Mouse (Mus musculus): ENCODE measurements around the gene Mtmr11. TPM values are rescaled to one million over a fixed set of nuclear protein-coding genes. Genes with fewer than 3 reads are reported as not detected.

Gene Mtmr11
- total and polyA plus RNA-seq, 2 experiments from 2014 or later = 6.9 to 18.9 TPM

DNA sequence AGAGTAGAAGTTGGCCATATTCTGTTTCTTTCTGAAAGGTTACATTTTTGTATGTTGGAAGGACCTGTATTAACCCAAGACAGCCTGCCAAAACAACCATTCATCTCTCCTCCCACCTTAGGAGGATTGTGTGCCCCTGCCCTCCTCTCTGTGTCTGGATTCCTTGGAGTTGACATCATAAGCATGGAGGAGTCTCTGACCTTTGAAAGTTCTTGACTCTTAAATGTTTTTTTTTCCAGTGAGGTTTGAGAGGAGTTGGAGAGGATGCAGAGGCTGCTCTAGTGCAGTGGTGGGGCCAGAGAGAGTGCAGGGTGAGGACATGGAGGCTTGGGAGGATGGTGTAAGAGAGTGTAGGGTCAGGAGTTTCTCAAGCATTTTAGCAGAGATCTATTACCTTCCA, 33.7 kb upstream of the Mtmr11 start:
- H3K27ac ChIP-seq (ENCODE audit: low read depth) = no peak overlapping the region; the same call in 1 of the 2 replicates
- peak; percentile 44 for ATAC-seq (ENCODE audit: insufficient read depth, low read depth)
- DNase-seq (ENCODE audit: low spot score) = peak; percentile 41
- no peak overlapping the region for H3K4me3 ChIP-seq (ENCODE audit: low read depth, low read length)
- no peak overlapping the region for H3K9ac ChIP-seq (replicated peaks; ENCODE audit: low read depth, low read length)
- no peaks in the 10 kb centered on the region for H3K27me3 ChIP-seq (ENCODE audit: control insufficient read depth, insufficient read depth, low read length)
- no peak overlapping the region for H3K4me2 ChIP-seq (ENCODE audit: low read depth, low read length)
- H3K36me3 ChIP-seq (replicated peaks; ENCODE audit: control insufficient read depth, insufficient read depth, low read length) = no peaks in the 10 kb centered on the region
- H3K9me3 ChIP-seq (replicated peaks; ENCODE audit: control insufficient read depth, low read length) = no peaks in the 10 kb centered on the region
- peaks cover 20% of the 10 kb centered on the region for H3K4me1 ChIP-seq (ENCODE audit: control insufficient read depth, insufficient read depth)
- TF ChIP-seq CTCF (IDR thresholded peaks at IDR 0.05; ENCODE audit: low read depth) (no peak), EP300 (IDR thresholded peaks at IDR 0.05; ENCODE audit: low read depth) (no peak)

DNA sequence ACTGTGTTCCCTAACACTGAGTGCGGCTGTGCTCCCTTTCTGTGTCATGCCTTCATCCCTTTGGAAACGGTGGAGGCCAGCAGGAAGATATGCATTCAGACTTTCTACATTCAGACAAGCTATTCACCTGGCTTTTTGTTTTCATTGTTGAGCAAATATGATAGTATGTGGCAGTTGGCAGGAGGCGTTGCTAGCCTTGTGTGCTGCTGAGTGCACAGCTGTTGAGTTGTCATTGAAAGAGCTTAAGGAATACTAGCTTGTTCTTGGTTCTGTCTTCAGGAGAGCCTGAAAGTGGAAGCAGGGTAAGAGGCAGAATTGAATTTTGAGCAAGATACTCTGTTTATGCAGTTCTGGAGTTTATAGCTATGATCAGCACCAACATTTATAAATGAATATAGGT, 29.3 kb upstream of the Mtmr11 start:
- DNase-seq (ENCODE audit: low spot score) (no peak), ATAC-seq (ENCODE audit: insufficient read depth, low read depth) (no peak)
- WGBS = 74% methylated on average over 3 of the region's 3 CpGs
- no peak overlapping the region for H3K4me3 ChIP-seq (ENCODE audit: low read depth, low read length)
- H3K27me3 ChIP-seq (ENCODE audit: control insufficient read depth, insufficient read depth, low read length) = no peaks in the 10 kb centered on the region
- H3K4me2 ChIP-seq (ENCODE audit: low read depth, low read length) = no peak overlapping the region
- H3K9ac ChIP-seq (replicated peaks; ENCODE audit: low read depth, low read length) = no peak overlapping the region
- H3K27ac ChIP-seq (ENCODE audit: low read depth) = no peak overlapping the region
- TF ChIP-seq EP300 (IDR thresholded peaks at IDR 0.05; ENCODE audit: low read depth) (no peak), CTCF (IDR thresholded peaks at IDR 0.05; ENCODE audit: low read depth) (no peak)
- no peaks in the 10 kb centered on the region for H3K9me3 ChIP-seq (replicated peaks; ENCODE audit: control insufficient read depth, low read length)
- peaks cover 10% of the 10 kb centered on the region for H3K36me3 ChIP-seq (replicated peaks; ENCODE audit: control insufficient read depth, insufficient read depth, low read length)
- peaks cover 14% of the 10 kb centered on the region for H3K4me1 ChIP-seq (ENCODE audit: control insufficient read depth, insufficient read depth)

DNA sequence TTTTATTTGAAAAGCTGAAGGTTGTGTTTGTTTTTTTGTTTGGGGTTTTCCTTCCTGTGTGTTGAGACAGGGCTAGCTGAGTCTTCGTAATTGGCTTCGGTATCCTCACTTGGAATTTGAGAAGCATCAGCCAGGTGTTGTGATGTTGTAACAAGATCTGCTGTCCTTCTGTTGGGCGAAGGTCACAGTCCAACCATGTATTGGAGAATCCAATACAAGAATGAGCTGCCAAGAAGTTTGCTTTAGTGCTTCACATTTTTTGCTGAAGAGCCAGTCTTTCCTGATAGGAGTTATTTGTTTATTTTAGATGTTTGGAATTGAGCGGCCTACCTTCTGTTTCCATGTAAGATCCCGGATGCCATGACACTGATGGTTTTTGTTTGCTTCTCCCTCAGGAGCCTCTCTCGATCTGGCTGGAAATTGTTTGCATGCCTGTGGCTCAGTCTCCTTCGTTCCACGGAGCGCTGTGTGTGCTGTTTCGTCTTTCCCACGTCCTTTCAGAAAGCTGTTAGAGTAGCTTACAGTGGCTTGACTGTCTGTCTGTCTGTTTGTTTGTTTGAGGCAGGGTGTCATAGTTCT, 28.4 kb upstream of the Mtmr11 start:
- TF ChIP-seq EP300 (IDR thresholded peaks at IDR 0.05; ENCODE audit: low read depth) (no peak), CTCF (IDR thresholded peaks at IDR 0.05; ENCODE audit: low read depth) (no peak)
- 54% methylated on average over 11 of the region's 11 CpGs for WGBS
- no peak overlapping the region for H3K4me3 ChIP-seq (ENCODE audit: low read depth, low read length)
- no peaks in the 10 kb centered on the region for H3K27me3 ChIP-seq (ENCODE audit: control insufficient read depth, insufficient read depth, low read length)
- no peak overlapping the region for H3K4me2 ChIP-seq (ENCODE audit: low read depth, low read length)
- H3K4me1 ChIP-seq (ENCODE audit: control insufficient read depth, insufficient read depth) = peaks cover 8% of the 10 kb centered on the region; the same call in 1 of the 2 replicates
- ATAC-seq (ENCODE audit: insufficient read depth, low read depth) = no peak
- H3K27ac ChIP-seq (ENCODE audit: low read depth) = 0 out of 2 replicates have a peak overlapping the region, but pooled peaks have one; percentile 25
- no peak for DNase-seq (ENCODE audit: low spot score)
- H3K36me3 ChIP-seq (replicated peaks; ENCODE audit: control insufficient read depth, insufficient read depth, low read length) = peaks cover 17% of the 10 kb centered on the region
- H3K9ac ChIP-seq (replicated peaks; ENCODE audit: low read depth, low read length) = no peak overlapping the region
- H3K9me3 ChIP-seq (replicated peaks; ENCODE audit: control insufficient read depth, low read length) = no peaks in the 10 kb centered on the region

DNA sequence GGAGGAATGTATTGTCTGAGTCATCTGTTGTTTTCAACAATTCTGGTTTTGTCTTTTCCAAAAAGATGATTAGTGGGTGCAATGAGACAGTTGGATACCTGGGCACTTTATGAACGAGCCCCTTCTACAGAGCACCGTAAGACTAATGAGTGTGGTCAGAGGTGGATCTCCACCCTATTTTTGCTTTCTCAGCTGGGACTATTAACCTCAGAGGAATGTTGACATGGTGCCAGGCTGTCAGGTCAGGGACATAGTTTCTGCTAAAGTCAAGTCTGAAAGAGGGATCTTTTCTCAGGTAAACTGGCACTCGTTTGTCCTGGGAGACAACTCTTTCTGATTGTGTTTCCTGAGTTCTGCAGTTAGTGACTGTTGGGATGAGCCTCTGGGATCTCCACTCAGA, 26.8 kb upstream of the Mtmr11 start:
- peak; percentile 19 for DNase-seq (ENCODE audit: low spot score)
- H3K4me1 ChIP-seq (ENCODE audit: control insufficient read depth, insufficient read depth) = no peaks in the 10 kb centered on the region
- H3K27me3 ChIP-seq (ENCODE audit: control insufficient read depth, insufficient read depth, low read length) = no peaks in the 10 kb centered on the region
- H3K9me3 ChIP-seq (replicated peaks; ENCODE audit: control insufficient read depth, low read length) = no peaks in the 10 kb centered on the region
- H3K9ac ChIP-seq (replicated peaks; ENCODE audit: low read depth, low read length) = no peak overlapping the region
- WGBS = 41% methylated on average over 3 of the region's 3 CpGs
- H3K4me2 ChIP-seq (ENCODE audit: low read depth, low read length) = no peak overlapping the region
- ATAC-seq (ENCODE audit: insufficient read depth, low read depth) = no peak
- no peak overlapping the region for H3K4me3 ChIP-seq (ENCODE audit: low read depth, low read length)
- peaks cover 29% of the 10 kb centered on the region for H3K36me3 ChIP-seq (replicated peaks; ENCODE audit: control insufficient read depth, insufficient read depth, low read length)
- no peak for TF ChIP-seq EP300 (IDR thresholded peaks at IDR 0.05; ENCODE audit: low read depth)
- no peak for TF ChIP-seq CTCF (IDR thresholded peaks at IDR 0.05; ENCODE audit: low read depth)
- H3K27ac ChIP-seq (ENCODE audit: low read depth) = no peak overlapping the region

DNA sequence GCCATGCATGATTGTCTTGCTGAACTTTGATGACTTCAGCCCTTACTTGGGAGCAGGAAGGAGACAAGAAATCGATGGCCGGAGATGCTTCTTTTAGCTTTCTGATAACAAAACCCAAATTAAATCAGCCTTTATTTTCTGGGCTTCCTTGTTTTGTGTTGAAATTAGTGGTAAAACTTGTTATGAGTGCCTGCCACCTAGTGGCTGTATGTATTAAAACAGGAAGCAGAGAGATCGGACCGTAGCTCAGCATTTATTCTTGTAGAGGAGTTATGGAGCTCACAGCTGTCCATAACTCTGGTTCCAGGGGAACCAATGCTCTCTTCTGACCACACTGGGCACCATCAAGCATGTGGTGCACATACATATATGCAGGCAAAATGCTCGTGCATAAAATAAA, 13.9 kb upstream of the Mtmr11 start:
- DNase-seq (ENCODE audit: low spot score) (peak; percentile 77), ATAC-seq (ENCODE audit: insufficient read depth, low read depth) (no peak; the same call in 1 of the 2 replicates)
- Histone ChIP-seq H3K36me3 (replicated peaks; ENCODE audit: control insufficient read depth, insufficient read depth, low read length) (peaks cover 60% of the 10 kb centered on the region), H3K27ac (ENCODE audit: low read depth) (no peak overlapping the region), H3K9me3 (replicated peaks; ENCODE audit: control insufficient read depth, low read length) (no peaks in the 10 kb centered on the region), H3K4me2 (ENCODE audit: low read depth, low read length) (no peak overlapping the region), H3K4me1 (ENCODE audit: control insufficient read depth, insufficient read depth) (no peaks in the 10 kb centered on the region), H3K4me3 (ENCODE audit: low read depth, low read length) (no peak overlapping the region), H3K27me3 (ENCODE audit: control insufficient read depth, insufficient read depth, low read length) (no peaks in the 10 kb centered on the region), H3K9ac (replicated peaks; ENCODE audit: low read depth, low read length) (no peak overlapping the region)
- WGBS = 7% methylated on average over 5 of the region's 5 CpGs
- TF ChIP-seq EP300 (IDR thresholded peaks at IDR 0.05; ENCODE audit: low read depth) (no peak), CTCF (IDR thresholded peaks at IDR 0.05; ENCODE audit: low read depth) (peak; percentile 75)

DNA sequence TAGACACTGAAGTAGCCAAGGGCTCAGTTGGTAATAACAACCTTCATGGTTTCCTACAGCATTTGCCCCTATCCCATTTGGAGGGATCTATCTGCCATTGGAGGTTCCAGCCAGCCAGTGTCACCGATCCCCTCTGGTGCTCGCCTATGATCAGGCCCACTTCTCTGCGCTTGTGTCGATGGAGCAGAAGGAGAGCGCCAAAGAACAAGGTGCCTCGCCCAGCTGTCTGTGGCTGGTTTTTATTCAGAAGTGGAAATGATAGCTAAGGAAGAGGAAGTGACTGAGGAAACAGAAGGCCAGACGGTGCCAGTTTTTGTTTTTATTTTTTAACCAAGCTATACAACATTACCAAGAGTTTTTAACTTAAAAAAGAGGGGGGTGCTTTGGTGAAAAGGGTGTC, 10.0 kb upstream of the Mtmr11 start:
- ATAC-seq (ENCODE audit: insufficient read depth, low read depth) = no peak
- no peak for DNase-seq (ENCODE audit: low spot score)
- Histone ChIP-seq H3K9ac (replicated peaks; ENCODE audit: low read depth, low read length) (no peak overlapping the region), H3K4me2 (ENCODE audit: low read depth, low read length) (no peak overlapping the region), H3K9me3 (replicated peaks; ENCODE audit: control insufficient read depth, low read length) (no peaks in the 10 kb centered on the region), H3K4me3 (ENCODE audit: low read depth, low read length) (no peak overlapping the region), H3K27me3 (ENCODE audit: control insufficient read depth, insufficient read depth, low read length) (no peaks in the 10 kb centered on the region), H3K27ac (ENCODE audit: low read depth) (no peak overlapping the region), H3K4me1 (ENCODE audit: control insufficient read depth, insufficient read depth) (no peaks in the 10 kb centered on the region), H3K36me3 (replicated peaks; ENCODE audit: control insufficient read depth, insufficient read depth, low read length) (peaks cover 60% of the 10 kb centered on the region)
- no peak for TF ChIP-seq CTCF (IDR thresholded peaks at IDR 0.05; ENCODE audit: low read depth)
- TF ChIP-seq EP300 (IDR thresholded peaks at IDR 0.05; ENCODE audit: low read depth) = no peak
- 78% methylated on average over 7 of the region's 7 CpGs for WGBS

Data from heart, postnatal 0 days (tissue).